In the genomic region with DNA sequence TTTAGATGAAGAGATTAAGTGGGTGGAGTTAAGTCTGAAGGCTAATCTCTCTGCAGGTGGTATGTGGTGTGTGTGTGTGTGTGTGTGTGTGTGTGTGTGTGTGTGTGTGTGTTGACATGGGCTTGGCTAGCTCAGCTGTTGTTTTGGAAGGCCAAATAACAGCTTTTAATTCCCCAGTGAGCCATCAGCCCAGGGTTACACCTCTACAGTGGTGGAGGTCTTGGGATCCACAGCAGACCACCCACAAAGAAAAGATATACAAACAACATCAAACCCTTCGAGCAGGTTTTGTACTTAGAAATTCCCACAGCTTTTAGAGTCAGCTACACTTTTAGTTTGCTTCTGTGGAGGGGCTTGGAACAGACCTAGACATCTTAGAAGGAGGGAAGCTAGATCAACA, we compare ENCODE assay signal across 19 mouse cellular contexts.
"Had no signal": no experiment of that assay in that cellular context is flagged by ENCODE, and none has a peak within 500 bp of the region (broad histone marks: within the 10 kb centered on the region; RNA-seq: fewer than 3 reads in every experiment).

No protein-coding gene starts in this region.

- H3K36me3 ChIP-seq: hindbrain, embryonic 13.5 days; intestine, embryonic 15.5 days; kidney, embryonic 15.5 days; liver, embryonic 13.5 days; midbrain, embryonic 10.5 days; midbrain, embryonic 13.5 days; neural tube, embryonic 13.5 days had no signal

- DNase-seq: kidney, adult 18-20 months; kidney, postnatal 36 days; layer of hippocampus, postnatal 36 days; liver, embryonic 13.5 days; retina, postnatal 1 day; right cerebral cortex, postnatal 25 days; spleen, adult 18-20 months; thymus, postnatal 25 days had no signal

- H3K4me3 ChIP-seq: hindbrain, embryonic 13.5 days; intestine, embryonic 15.5 days; kidney, embryonic 15.5 days; left cerebral cortex, adult 2 months; liver, embryonic 13.5 days; megakaryocyte, embryonic 14.5 days; midbrain, embryonic 10.5 days; midbrain, embryonic 13.5 days; myocyte; neural tube, embryonic 13.5 days had no signal

- H3K4me2 ChIP-seq: hindbrain, embryonic 13.5 days; intestine, embryonic 15.5 days; kidney, embryonic 15.5 days; liver, embryonic 13.5 days; midbrain, embryonic 13.5 days; neural tube, embryonic 13.5 days had no signal

- H3K9me3 ChIP-seq: hindbrain, embryonic 13.5 days; intestine, embryonic 15.5 days; kidney, embryonic 15.5 days; liver, embryonic 13.5 days; midbrain, embryonic 10.5 days; midbrain, embryonic 13.5 days; neural tube, embryonic 13.5 days had no signal

- H3K9ac ChIP-seq: hindbrain, embryonic 13.5 days; intestine, embryonic 15.5 days; kidney, embryonic 15.5 days; liver, embryonic 13.5 days; midbrain, embryonic 13.5 days; neural tube, embryonic 13.5 days had no signal

- ATAC-seq: hindbrain, embryonic 16.5 days; intestine, embryonic 15.5 days; midbrain, embryonic 13.5 days; midbrain, embryonic 16.5 days had no signal

- H3K27me3 ChIP-seq: hindbrain, embryonic 13.5 days; intestine, embryonic 15.5 days; kidney, embryonic 15.5 days; liver, embryonic 13.5 days; megakaryocyte, embryonic 14.5 days; midbrain, embryonic 13.5 days; neural tube, embryonic 13.5 days had no signal

- H3K4me1 ChIP-seq: hindbrain, embryonic 13.5 days; intestine, embryonic 15.5 days; kidney, embryonic 15.5 days; liver, embryonic 13.5 days; megakaryocyte, embryonic 14.5 days; midbrain, embryonic 10.5 days; midbrain, embryonic 13.5 days; neural tube, embryonic 13.5 days had no signal

- H3K27ac ChIP-seq: hindbrain, embryonic 13.5 days; intestine, embryonic 15.5 days; kidney, embryonic 15.5 days; left cerebral cortex, adult 2 months; liver, embryonic 13.5 days; midbrain, embryonic 10.5 days; midbrain, embryonic 13.5 days; neural tube, embryonic 13.5 days had no signal
